Mouse (Mus musculus) MEL (cell line): ENCODE measurements around the gene Vps13c.

Source experiments
- CHD2 ChIP-seq: IDR thresholded peaks from 2 replicates; pipeline ENCODE4 v1.6.1; 2011; ENCODE audit warnings: low read length, improper control_type of control experiment
- CTCF ChIP-seq, 3 experiments: IDR thresholded peaks in 2 of 3; conservative IDR thresholded peaks in 1 of 3; 2 replicates each; pipeline ENCODE4 v1.5.1; 2011 to 2012; ENCODE audit warnings: low read length in 3 of 3, low read depth in 2 of 3, mild to moderate bottlenecking in 2 of 3, improper control_type of control experiment in 1 of 3, inconsistent platforms in 1 of 3, mixed read lengths in 1 of 3, moderate library complexity in 1 of 3; ENCODE audit not compliant: control insufficient read depth in 1 of 3, insufficient read depth in 1 of 3, poor library complexity in 1 of 3, severe bottlenecking in 1 of 3
- GATA1 ChIP-seq: IDR thresholded peaks from 2 replicates; pipeline ENCODE4 v1.6.1; 2011; ENCODE audit warnings: low read depth, low read length, improper control_type of control experiment
- MAFK ChIP-seq: IDR thresholded peaks from 2 replicates; pipeline ENCODE4 v1.6.1; 2011; ENCODE audit warnings: low read depth, mild to moderate bottlenecking, low read length, improper control_type of control experiment, borderline replicate concordance
- MAX ChIP-seq: IDR thresholded peaks from 2 replicates; pipeline ENCODE4 v1.6.1; 2011; ENCODE audit warnings: low read length, improper control_type of control experiment
- MAZ ChIP-seq: IDR thresholded peaks from 2 replicates; pipeline ENCODE4 v1.6.1; 2012; ENCODE audit warnings: low read depth, mild to moderate bottlenecking, inconsistent platforms, low read length, improper control_type of control experiment
- MEF2A ChIP-seq: IDR thresholded peaks from 2 replicates; pipeline ENCODE4 v1.6.1; 2014; ENCODE audit warnings: low read depth, mild to moderate bottlenecking, inconsistent platforms, low read length, improper control_type of control experiment; ENCODE audit not compliant: poor library complexity, insufficient replicate concordance, severe bottlenecking; ENCODE audit errors: extremely low read depth
- POLR2A ChIP-seq, 2 experiments: IDR thresholded peaks; 2 replicates each; pipeline ENCODE4 v1.6.1; 2011 to 2012; ENCODE audit warnings: low read length in 2 of 2, mild to moderate bottlenecking in 2 of 2, control low read depth in 1 of 2, improper control_type of control experiment in 1 of 2, low read depth in 1 of 2, moderate library complexity in 1 of 2; ENCODE audit not compliant: control insufficient read depth in 1 of 2, insufficient read depth in 1 of 2, poor library complexity in 1 of 2
- TAL1 ChIP-seq: IDR thresholded peaks from 2 replicates; pipeline ENCODE4 v1.6.1; 2012; ENCODE audit warnings: mild to moderate bottlenecking, inconsistent platforms, low read length, moderate library complexity, mixed read lengths

DNA sequence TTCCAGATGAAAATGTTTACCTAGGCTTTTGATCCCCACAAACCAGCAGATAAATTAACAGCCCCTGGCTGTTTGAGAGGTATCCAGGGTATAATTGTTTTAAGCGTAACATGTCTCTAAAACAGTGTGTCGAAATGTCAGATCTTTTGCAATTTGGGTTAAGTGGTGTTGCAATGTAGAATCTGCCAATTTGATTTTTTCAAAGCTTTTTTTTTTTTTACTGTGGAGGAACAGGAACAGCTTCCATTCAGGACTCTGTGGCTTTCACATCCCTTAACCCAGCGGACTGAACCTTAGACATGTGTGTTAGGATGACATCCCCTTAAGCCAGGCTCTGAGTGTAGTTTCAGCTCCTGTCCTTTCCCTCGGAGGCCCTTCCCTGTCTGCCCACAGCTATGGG is 4.8 kb downstream of the Vps13c start:
- TF ChIP-seq CTCF (IDR thresholded peaks at IDR 0.05 in 2 of 3, conservative IDR thresholded peaks at IDR 0.05 in 1 of 3; ENCODE audit: control insufficient read depth in 1 of 3, insufficient read depth in 1 of 3, low read depth in 2 of 3, low read length in 3 of 3, poor library complexity in 1 of 3, severe bottlenecking in 1 of 3) (no peak), POLR2A (IDR thresholded peaks at IDR 0.05; ENCODE audit: control insufficient read depth in 1 of 2, insufficient read depth in 1 of 2, low read depth in 1 of 2, low read length in 2 of 2, poor library complexity in 1 of 2) (no peak), TAL1 (no peak), CHD2 (no peak), MEF2A (no peak), MAFK (no peak), MAX (no peak), MAZ (no peak), GATA1 (no peak)
